Mouse (Mus musculus) R1 (cell line): ENCODE measurements around the gene Psmb1.
"Not testable (repeated sequence)": the region's sequence is repeated elsewhere in the genome, so short reads cannot be mapped to it uniquely, and the experiment has no call there.

Experiments used
- DNase-seq: peaks from one replicate; pipeline ENCODE4 v3.0.0-alpha.2; 2018; ENCODE audit warnings: low read depth, low spot score

Psmb1 gene

DNA sequence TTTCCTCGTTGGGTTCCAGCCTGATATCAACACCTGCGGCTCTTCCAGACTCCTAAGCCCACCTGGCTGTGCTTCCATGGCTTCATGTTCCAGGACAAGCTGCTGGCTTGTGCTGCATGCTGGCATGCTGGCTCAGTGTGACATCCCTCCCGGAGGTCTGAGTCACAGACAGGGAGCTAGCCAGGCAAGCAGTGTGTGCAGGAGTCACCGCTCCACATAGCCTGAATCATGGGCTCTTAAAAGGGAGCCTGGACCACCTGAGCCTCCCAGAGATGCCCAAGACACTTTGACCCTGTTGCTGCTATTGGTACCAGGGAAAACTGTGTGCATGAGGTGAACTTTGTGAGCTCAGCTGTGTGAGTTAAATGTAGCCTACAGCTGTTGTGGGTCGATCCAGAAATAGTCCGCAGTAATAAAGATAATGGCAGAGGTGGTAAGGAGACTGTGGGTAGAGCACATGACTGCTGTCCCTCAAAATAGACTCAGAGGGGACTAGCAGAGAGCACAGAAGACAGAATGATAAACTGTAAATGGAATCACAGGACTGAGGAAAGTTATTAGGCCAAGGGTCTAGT lies 37.5 kb downstream of the Psmb1 start:
- DNase-seq, result no peak

DNA sequence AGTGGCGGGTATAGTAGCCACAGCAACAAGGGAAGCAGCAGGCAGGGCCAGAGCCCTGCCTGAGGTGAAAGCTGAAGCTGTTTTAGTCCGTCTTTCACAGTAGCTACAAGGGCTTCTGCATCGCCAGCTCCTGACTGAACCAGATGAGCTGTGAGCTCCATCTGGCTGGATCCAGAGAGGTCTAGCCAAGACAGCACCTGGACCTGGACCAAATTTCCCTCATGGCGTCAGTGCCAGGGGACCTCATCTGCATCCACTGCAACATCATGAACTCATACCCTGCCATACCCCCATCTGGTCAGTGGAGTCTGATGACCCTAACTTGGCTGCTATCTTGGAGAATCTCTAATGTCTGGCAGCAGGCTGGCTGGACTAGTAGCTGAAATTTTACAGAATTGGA lies 39.8 kb downstream of the Psmb1 start:
- DNase-seq, result no peak

GRCm38 (mm10) chr17:15456595-15456994 lies 43.0 kb downstream of the Psmb1 start:
- DNase-seq, result no peak

DNA sequence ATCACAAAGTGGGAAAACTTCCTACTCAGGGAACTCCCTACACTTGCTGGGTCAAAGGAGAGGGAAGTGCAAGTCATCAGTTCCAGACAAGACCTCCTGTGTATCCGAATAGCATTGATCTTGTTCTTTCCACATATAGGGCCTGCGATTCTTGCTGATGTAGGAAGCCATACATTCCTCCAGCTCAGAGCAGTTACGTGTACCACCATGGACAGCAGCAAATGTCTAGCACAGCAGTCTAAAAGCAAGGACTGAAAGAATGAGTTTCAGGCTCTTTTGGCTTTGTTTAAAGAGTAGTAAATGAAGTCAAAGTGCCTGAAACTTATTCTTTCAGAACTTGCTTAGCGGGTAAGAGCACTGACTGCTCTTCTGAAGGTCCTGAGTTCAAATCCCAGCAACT lies 44.3 kb downstream of the Psmb1 start:
- peak; percentile 40 for DNase-seq

GRCm38 (mm10) chr17:15449606-15450005 lies 49.9 kb downstream of the Psmb1 start:
- no peak for DNase-seq

DNA sequence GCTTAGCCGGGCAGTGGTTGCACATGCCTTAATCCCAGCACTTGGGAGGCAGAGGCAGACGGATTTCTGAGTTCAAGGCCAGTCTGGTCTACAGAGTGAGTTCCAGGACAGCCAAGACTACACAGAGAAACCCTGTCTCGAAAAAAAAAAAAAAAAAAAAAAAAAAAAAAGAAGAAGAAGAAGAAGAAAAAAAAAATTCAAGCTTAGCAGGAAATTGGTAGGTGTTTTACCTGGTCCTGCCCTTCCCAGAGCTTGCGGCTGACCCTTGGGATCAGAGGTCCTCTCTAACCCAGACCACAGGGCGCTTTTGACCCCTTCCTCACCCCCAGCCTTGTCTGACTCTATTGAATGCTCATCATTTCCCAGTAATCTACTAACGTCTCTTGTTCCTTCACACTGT lies 50.4 kb downstream of the Psmb1 start:
- not testable (repeated sequence) for DNase-seq

- DNase-seq, result no peak
Observed at GRCm38 (mm10) chr17:15447831-15448230, 51.7 kb downstream of the Psmb1 start.

- no peak for DNase-seq
Observed at GRCm38 (mm10) chr17:15445421-15445820, 54.1 kb downstream of the Psmb1 start.

DNA sequence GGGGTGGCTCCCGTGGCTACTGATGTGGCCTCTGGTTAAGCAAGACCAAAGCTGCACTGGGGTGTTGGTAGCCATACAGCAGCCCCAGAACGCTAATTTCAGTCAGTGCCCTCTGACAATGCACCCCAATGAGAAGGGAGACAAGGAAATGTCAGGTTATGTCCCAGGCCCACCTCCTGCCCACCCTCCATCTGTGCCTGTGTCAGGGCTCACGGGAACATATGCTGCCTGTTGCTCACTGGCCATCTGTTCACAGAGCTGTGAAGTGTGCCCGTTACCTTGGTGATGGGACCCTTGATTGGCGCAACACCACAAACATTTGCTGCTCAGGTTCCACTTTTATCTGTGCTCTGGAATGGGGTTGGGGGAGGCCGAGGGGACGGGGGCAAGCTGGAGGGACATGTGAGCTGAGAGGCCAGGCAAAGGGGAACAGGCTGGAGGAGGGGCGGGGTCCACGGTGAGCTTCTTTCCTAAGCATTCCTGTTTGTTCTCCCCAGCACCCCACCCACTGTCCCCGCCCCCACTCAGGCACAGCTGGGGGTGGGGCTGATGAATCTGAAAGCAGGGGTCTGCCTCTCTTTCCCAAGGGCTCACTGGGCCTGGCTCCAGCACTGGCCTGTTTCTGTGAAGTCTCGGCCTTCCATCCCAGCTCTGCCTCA lies 59.0 kb downstream of the Psmb1 start:
- DNase-seq, result peak; percentile 76

DNA sequence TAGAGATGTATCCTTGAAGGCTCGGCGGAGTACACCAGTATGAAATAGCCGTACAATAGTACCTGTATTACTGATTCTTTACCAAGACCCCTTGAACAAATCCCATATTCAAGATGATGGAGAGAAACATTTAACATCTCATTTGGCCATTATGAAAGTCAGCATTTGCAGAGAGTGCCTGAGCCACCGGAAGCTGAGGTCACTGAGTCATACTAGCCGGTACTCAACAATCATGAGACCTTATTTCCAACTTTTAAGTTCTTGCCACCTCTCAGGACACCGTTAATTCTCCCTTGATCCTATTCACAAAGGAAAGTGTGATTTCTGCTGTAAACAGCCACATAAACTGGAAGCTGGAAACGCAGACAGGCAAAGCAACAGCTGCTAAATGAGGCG lies 59.5 kb downstream of the Psmb1 start:
- DNase-seq, result no peak

DNA sequence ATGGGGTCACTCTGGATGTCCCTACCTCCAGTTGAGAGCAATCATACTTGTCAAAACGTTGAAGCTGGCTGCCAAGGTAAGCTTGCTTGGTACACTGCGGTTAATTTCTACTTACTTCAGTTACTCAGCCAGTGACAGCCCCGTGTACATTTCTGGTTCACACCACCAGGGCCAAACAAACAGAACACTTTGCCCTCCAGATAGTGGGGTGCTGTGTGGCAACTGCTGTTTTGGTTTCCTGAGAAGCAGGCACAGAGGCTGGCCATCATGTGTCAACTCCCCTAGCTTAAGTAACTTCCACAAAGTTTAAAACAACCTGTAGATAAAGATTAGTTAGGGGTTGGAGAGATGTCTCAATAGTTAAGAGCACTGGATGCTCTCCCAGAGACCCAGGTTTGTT lies 64.8 kb downstream of the Psmb1 start:
- DNase-seq, result no peak

- DNase-seq, result peak; percentile 46
Observed at GRCm38 (mm10) chr17:15432036-15432435, 67.5 kb downstream of the Psmb1 start.

GRCm38 (mm10) chr17:15431551-15431950 lies 68.0 kb downstream of the Psmb1 start:
- no peak for DNase-seq

DNA sequence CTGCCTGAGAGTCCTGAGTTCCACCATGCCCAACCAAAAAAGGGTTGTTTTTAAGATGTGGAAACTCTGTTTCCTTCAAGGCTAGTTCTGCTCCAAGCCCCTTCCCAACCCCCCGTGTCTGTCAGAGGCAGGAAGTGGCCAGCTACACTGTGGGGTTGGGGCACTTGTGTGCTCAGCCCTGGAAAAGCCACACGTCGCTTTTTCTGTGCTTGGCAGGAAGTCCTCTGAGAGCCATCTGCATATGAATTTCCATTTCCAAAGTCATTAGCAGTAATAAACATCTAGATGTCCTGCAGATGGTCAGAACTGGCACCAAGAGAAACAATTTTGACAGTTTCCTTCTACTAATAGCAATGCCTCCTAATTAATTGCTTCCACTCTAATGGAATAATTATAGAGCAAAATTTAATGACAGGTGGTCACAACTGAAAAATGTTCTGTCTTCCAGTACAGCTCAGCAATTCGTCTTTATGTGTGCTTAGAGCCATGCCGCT lies 68.5 kb downstream of the Psmb1 start:
- DNase-seq, result no peak

- DNase-seq, result no peak
Observed at GRCm38 (mm10) chr17:15429937-15430336, 69.6 kb downstream of the Psmb1 start.

DNA sequence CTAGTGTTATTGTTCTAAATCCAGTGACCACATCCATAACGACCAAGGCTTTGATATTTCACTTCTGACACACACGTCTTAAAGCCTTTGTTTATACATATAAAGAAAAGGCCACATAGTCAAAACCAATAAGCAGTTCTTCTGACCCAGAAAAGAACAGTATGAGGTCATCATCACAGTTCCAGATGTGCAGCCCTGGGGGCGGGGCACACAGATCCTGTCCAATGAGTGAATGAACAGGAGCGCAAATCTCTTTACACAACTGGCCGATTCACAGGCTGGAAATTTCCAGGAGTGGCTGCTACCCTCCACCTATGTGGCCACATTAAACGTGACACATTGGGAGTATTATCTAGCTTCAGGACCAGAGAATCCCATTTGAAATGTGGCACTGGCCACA lies 70.1 kb downstream of the Psmb1 start:
- no peak for DNase-seq

DNA sequence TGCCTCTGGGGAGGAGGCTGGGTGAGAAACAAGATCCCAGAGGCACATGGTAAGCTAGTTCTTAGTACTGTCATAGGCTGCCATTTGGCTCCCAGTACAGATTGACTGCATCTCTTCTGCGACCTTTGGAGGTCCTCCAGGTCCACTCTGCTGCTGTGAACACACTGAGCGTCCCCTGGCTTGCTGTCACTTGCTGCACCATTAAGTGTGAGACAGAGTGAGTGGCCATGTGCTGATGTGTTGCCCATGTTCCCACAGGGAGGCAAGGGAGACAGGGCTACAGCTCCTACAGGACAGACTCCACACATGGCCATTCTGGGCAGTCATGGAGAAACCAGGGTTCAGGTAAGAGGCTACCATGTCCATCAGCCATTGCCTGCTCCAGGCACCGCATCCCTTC lies 73.6 kb downstream of the Psmb1 start:
- no peak for DNase-seq
